Mouse (Mus musculus) liver, embryonic 14.5 days (tissue): ENCODE results near the gene 1520401A03Rik.

Source experiments
- CTCF ChIP-seq: IDR thresholded peaks from 2 replicates; pipeline ENCODE4 v1.5.1; 2016; ENCODE audit warnings: antibody characterized with exemption, low read depth, control low read depth
- EP300 ChIP-seq: IDR thresholded peaks from 2 replicates; pipeline ENCODE4 v1.6.1; 2016; ENCODE audit warnings: antibody characterized with exemption, low read depth

DNA sequence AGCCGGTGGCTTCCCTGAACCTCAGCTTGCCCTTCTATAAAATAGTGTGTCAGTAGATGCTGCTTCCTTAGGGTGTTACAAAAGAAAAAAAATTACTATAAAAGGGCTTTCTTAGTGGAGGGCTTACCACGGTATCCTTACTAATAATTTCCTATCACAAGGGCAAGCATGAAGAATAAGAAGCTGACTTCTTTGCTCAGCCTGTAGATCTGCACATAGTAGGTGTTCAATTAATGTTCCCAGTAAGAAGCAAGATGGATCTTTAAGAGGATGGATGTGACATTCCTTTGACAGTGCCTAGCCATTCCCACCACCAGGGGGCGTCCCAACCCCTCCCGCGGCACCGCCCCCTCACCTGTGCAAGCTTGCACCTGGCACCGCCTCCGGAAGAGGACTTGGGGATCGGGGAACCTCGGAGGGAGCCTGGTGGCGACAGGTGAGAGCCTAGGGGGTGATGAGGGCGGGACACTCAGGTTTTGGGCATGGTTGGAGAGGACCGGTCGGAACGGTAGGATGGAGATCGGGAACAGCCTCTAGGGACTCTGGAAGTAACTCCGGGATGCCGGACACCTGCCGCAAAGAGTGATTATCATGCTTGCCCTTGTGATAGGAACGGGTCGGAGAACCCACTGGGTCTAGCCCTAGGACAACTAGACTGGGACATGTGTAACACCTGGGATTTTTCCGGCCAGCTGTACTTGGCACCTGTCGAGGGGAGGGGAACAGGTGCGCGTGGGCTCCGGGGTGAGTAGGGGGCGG lies 62.3 kb downstream of the 1520401A03Rik start, which contains the start of gene Bicdl2:
- peak; percentile 87 for TF ChIP-seq CTCF
- no peak for TF ChIP-seq EP300
